Mouse (Mus musculus) C2C12 (cell line): ENCODE results near the gene Trak1.

Experiments used
- CTCF ChIP-seq: IDR thresholded peaks from one replicate; pipeline ENCODE4 v1.5.1; 2011; ENCODE audit not compliant: control insufficient read depth, insufficient read depth, insufficient read length
- USF1 ChIP-seq: IDR thresholded peaks from one replicate; pipeline ENCODE4 v1.6.1; 2011; ENCODE audit warnings: low read depth, mild to moderate bottlenecking, control low read depth, moderate library complexity

DNA sequence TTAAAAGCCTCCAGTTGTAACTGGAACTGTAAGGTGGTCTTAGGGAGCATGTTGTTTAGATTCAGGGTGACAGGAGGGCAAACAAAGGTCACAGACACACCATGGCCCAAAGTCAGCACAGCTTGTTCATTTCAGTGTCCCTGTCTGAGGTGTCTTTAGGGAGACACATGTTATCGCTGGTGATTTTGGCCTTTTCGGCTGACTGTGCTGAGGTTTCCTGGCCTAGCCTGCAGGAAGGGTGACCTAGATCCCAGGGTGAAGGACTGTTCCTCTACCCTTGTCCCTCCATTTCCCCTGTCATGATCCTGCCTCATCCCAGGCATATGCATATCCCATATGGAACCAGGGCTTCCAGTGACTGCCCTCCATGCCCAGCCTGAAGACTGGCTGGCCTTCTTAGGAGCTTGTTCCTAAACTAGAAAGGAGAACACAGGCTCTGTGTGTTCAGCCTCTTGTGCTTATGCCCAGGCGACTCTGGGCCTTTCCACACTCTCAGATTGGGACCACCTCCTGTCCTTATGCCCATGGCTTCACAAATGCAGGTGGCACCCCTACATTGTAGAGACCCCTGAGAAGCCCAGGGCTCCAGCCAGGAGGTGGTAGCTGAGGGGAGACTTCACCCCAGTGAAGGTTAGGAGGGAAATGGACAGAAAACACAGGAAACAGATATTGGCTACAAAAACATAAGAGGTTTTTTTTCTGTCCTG, 62.1 kb downstream of the Trak1 start:
- TF ChIP-seq CTCF (no peak), USF1 (no peak)
